Mouse (Mus musculus) thymus, adult 2 months (tissue): ENCODE data around the gene Spryd4.

Source experiments
- CTCF ChIP-seq: fragments of 200-500 bp; IDR thresholded peaks from 2 replicates; pipeline ENCODE4 v1.5.1; 2012; ENCODE audit warnings: mild to moderate bottlenecking, control low read depth, low read length, moderate library complexity, borderline replicate concordance; ENCODE audit not compliant: control insufficient read depth, poor library complexity, insufficient read depth; ENCODE audit errors: extremely low read depth
- POLR2A ChIP-seq: fragments of 200-500 bp; IDR thresholded peaks from 2 replicates; pipeline ENCODE4 v1.6.1; 2012; ENCODE audit warnings: mild to moderate bottlenecking, low read length, control low read depth, moderate library complexity; ENCODE audit not compliant: control insufficient read depth, poor library complexity, insufficient read depth; ENCODE audit errors: extremely low read depth

DNA sequence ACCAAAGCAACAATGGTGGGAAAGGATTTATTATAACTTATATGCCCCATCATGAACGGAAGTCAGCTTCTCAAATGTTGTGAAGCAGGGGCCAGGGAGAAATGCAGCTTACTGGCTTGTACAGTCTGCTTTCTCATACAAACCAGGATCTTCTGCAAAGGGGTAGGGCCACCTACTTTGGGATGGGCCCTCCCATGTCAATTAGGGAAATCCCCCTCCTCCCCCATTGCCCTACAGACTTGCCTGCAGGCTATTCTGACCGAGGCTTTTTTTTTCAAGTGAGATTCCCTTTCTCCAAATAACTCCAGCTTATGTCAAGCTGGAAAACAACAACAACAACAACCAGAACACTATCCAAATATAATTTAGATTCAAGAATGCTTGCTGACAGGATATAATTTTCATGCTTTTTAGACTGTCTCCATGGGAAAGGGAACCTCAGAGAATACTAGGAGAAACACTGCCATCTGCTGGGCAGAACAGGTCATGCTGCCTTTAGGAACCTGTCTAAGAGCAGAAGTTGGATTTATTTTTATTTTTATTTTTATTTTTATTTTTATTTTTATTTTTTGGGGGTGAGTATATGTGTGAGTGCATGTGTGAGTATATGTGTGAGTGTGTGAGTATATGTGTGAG, 23.2 kb downstream of the Spryd4 start:
- TF ChIP-seq POLR2A (no peak), CTCF (no peak)
